Mouse (Mus musculus) urinary bladder, postnatal 25 days (tissue): Measurements from ENCODE around the gene Cnnm2.

Experiments used
- DNase-seq: peaks from one replicate; pipeline ENCODE4 v3.0.0; 2022; ENCODE audit warnings: low spot score

The Cnnm2 gene

GRCm38 (mm10) chr19:46848381-46849268 is 87.2 kb downstream of the Cnnm2 start:
- no peak for DNase-seq

- no peak for DNase-seq
These were observed 88.1 kb downstream of the Cnnm2 start for GRCm38 (mm10) chr19:46849443-46849997.

- no peak for DNase-seq
These were observed 94.8 kb downstream of the Cnnm2 start for GRCm38 (mm10) chr19:46856232-46856631.

- no peak for DNase-seq
These were observed 95.4 kb downstream of the Cnnm2 start for GRCm38 (mm10) chr19:46856780-46857179.

DNA sequence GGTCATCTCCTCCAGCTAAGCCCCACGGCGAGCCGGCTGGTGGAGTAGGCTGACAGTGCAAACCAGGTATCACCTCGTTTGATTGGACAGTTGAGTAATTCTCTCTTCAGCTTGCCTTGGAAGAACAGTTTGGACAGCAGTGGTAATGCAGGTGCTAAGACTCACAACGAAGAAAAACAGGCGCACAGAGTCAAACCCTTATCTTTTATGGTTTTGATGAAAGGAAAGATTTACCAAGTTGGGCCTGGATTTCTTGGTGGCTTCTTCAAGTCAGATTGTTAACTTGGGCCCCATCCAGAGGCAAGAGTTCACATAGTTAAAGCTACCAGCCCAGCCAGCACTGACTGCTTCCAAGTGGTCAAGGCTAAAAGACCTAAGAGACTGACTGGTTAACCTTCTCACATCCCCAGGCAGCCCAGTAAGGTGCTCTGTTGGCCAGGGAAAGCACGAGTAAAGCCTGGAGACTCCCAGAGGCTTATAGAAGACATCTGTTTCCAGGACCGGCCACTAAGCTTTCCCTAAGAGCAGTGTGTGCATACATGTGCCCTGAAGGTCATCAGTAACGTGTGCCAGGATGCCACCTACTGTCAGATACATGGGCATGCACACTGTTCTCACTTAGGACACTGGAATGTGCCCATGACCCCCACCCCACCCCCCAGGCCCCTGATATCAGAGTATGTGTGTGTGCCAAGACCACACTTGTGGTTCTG is 96.0 kb downstream of the Cnnm2 start:
- DNase-seq: no peak

DNA sequence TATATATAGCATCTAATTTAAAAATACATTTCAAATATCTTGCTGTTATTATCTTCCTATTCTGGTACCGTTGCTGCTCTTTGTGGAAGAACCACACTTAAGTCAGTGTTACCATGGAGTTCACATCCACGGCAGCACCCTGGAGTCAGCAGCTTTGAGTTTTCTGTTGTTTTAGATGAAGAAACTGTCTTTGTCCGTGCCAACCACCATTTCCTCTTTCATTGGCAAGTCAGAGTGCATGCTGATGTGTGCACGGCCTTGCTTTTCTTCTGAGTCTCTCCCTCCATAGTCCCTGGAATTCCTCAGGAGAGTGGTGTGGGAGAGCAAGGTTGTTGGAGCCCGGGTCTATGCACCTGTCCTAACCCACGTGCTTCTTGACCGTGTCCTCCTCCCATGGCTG is 96.8 kb downstream of the Cnnm2 start:
- DNase-seq: no peak

DNA sequence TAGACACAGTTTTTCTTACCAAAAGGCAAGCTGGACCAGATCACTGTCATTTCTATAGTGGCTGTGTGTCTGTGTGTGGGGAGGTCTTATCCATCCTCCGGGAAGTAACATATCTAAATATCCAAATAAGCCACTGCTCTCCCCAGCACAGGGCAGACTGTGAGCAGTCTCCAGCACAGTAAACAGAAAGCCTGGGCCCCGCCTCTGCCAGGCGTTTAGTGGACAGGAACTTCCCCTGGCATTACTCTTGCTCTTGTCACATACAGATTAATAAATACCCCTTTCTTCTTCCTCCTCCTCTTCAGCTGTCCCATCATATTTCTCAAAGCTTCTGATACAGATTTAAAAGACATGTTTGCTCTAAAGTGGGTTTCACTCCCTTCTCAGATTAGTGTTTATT is 101.2 kb downstream of the Cnnm2 start:
- DNase-seq: no peak

DNA sequence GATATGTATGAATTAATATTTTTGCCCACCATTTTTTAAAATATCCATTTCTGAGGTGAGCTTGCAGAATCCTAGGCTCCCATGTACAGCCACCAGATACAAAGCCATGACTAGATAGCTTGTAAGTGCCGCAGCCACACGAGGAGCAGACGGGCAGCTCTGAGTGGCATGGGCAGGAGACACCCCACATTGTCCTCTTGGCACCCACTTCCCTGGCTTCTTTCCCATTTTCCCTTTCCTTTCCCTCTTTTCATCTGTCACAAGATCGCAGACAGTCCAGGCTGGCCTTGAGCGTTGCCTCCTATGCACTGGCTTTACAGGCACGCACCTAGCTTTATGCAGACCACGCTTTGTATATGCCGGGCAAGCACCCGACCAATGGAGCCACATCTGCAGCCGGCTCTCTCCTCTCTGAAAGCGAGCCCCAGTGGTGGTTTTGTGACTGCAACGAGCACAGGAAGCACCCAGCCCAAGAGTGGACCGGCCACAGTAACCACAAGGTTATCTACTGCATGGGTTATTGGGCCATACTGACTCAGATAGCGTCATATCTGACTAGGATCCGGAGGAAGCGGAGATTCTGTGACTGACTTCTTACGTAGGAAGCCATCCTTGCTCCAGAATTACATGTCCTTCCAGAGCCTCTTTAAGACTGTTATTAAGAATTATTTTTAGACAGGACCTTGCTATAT is 102.0 kb downstream of the Cnnm2 start:
- DNase-seq: no peak

DNA sequence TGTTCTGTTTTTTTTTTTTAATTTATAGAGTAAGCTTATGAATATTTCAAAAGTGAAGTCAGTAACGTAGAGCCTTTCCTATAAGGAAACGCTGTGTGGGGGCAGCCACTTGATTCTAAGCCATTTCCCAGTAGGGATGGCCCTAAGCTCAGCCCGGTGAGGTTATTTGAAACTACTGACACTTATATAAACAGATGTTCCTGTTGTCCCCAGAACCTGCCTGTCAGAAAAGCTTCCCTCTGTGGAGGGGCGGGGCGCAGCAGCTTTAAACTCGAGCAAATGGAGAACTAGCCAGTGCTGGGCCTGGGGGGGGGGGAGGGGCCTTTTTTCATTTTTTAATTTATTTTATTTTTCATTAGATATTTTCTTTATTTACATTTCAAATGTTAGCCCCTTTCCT is 102.7 kb downstream of the Cnnm2 start:
- no peak for DNase-seq

DNA sequence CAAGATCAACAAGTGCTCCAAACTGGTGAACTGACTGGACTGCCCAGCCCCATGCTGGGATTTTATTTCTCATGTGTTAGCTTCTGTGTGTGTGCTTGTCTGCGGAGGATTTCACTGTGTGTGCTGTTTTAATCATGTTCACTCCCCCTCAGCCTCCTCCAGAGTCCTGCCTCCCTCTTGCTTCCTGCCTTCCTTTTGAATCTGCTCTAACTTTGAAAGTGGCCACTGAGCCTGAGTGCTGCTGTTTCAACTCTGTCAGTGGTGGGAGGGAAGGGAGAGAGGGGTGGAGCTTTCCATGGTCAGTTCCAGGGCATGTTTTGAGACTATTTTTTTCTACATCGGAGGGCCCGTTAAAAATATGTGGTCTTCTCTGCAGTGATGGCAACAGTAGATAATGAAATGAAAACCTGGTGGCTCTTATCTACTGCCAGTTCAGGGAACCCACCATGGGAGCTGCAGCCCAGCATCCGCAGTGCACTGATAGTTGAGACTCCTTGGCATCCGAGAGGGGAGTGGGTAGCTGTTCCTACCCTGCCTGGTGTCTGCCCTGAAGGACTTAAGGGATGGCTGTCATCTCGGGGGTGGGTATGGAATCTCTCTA is 103.4 kb downstream of the Cnnm2 start:
- DNase-seq: no peak

DNA sequence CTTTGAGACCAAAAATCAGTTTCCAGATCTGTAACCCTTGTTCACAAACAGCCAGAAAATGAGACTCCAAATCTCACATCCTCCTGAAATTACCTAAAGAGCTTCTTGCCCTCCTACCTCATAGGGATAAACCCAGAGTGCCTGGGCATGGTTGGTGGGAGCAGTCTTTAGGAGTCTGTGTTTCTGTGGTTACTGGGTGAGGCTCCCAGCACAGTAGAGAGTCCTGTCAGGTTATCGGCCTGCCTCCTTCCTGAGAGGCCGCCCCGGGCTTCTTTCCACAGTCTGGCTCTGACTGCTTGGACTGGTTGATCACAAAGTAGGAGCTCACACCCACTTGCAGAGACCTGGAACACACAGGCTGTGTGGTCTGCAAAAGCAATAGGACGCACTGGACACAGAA is 104.0 kb downstream of the Cnnm2 start:
- DNase-seq: no peak

DNA sequence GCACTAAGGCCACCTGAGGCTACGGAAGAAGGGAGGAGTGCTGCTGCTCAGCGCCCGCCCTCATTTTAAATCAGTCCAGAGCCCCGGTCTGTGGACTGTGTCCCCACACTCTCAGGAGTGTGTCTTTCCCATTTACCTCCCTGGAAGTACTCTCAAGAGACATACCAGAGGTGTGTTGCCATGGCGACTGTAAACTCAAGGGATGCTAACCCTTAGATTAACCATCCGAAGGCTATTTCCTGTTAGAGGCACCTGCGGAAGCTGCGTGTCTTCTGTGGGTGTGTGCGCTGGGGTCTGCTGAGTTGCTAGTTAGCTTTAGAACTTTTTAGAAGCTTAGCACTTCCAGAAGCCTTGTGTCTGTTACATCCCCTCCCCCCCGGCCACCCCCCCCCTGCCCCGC is 107.7 kb downstream of the Cnnm2 start:
- DNase-seq: no peak

DNA sequence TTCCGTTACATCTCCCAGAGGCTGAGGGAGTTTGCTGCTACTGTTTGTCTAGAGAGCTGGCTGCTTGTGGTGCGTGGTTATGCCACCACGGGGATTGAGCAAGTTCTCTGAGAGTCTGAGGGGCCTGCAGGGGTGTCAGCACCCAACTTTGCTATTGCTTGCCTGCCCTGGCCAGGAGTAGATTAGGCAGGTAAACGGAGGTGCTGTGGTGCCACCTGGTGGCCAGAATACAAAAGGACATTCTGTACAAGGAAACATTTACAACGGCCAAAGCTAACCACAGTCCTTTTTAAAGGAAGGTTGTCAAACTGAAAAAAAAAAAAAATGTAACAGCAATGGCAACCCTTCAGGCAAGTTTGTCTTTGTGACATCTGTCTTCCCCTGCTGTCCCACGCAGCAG is 108.1 kb downstream of the Cnnm2 start:
- DNase-seq: peak; percentile 74

DNA sequence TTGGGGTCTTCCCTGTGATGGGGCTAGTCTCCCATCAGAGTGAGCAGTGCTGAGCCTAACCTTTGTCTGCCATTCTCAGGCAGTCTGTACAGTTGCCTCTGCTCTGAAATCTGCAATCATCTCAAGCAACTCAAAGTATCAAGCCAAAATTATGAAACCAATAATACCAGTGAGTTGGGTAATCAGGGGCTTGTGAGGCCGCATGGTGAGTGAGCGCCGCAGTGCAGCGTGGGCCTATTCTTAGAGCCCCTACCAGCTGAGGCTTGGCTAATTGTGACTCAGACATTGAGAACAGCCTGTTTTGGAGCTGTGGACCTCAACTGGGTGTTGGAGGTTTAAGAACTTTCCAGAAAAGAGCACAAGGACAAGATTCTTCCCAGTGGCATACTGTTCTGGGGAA is 109.7 kb downstream of the Cnnm2 start:
- no peak for DNase-seq

DNA sequence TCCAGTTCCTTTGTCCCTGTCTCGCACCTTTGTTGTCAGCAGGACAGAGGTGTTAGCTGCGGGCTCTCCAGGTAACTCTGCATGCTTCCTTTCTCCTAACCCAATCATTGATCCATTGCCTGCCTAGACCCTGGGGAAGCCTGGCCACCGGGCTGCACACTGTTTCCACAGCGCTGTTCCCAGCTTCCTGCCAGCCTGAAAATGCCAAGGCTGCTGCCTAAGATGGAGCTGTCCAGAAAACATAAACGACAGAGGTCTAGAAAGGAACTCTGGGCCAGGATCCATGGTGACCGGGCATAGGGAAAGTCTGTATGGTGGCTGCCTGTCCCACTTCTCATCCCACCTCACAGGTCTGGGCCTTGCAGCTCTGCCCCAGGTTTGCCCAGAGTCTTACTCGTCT is 110.3 kb downstream of the Cnnm2 start:
- DNase-seq: no peak

DNA sequence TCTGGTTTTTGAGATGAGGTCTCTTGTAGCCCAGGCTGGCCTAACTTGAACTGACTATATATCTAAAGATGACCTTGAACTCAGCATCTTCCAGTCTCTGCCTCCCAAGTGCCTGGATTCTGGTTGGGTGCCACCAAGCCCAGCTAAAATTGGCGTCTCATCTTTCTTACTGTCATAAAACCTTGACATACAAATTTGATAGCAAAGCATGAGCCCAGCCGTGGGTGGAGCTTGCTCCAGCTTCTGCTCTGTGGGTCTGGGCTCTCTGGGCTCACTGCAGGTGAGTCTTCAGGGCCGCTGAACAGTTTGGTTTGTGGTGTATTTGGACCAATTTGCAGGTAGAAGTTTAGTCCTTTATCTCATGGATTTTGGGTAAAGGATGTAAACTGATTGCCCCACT is 112.5 kb downstream of the Cnnm2 start:
- no peak for DNase-seq

- DNase-seq: peak; percentile 88
These were observed 114.4 kb downstream of the Cnnm2 start for GRCm38 (mm10) chr19:46875790-46876189.

DNA sequence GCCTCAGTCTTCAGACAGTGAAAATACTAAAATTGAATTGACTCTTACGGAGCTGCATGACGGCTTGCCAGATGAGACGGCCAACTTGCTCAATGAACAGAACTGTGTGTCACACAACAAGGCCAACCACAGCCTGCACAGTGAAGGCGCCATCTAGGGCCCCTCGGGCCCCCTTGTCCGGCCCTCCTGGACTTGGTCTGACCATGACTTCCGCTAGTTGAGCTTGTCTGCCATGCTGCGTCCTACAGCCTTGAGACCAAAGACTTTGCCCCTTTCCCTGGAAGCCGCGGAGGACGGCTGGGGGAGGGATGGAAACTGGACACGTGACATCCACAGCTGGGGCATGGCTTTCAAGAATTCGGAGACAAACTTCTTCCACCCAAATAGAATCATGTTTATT is 116.5 kb downstream of the Cnnm2 start:
- no peak for DNase-seq

GRCm38 (mm10) chr19:46878346-46878745 is 117.0 kb downstream of the Cnnm2 start:
- DNase-seq: peak; percentile 24

DNA sequence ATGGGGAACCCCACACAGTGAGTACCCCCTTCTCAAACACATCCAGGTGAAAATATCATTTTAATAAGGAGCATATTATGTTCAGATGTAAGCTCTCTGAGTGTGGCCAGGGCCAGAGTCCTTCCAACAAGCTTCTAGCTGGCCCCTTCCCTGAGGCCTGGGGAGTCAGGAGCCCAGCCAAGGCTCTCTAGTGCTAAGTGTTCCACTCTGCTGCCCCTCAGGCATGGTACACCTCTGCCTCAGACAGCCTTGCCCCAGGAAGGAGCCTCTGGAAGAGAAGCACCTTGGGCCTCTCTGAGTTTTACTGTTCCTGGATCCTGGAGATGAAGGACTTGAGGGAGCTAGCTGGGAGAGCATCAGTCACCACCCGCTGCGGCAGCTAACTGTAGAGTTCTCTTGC is 118.5 kb downstream of the Cnnm2 start:
- no peak for DNase-seq

DNA sequence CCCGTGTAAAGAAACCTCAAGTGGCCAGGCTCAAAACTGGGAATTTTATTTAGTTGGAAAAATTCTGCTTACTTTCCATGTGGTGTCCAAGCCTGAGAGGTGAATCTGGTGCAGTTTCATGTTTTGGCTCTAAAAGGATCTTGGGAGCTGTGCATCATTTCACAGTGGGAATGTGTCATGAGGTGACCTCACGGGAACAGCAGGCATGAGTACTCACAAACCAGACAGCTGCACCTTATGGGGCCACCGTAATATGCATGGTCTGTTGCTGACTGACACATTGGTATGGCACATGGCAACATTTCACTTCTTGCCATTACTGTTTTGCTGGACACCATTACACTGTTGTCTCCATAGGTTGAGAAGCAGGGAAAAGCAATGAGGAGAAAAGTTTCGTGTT is 124.0 kb downstream of the Cnnm2 start:
- DNase-seq: no peak

GRCm38 (mm10) chr19:46886826-46887225 is 125.4 kb downstream of the Cnnm2 start:
- no peak for DNase-seq
